Mouse (Mus musculus): ENCODE measurements around the gene Exoc3l.

- TF ChIP-seq POLR2A (IDR thresholded peaks at IDR 0.05; ENCODE audit: insufficient read depth, low read depth, low read length) (peak; percentile 25; the same call in 1 of the 2 replicates), CTCF (IDR thresholded peaks at IDR 0.05) (peak; percentile 43)
Observed at GRCm38 (mm10) chr8:105288958-105289732, 6.8 kb downstream of the Exoc3l start.
